Mouse (Mus musculus): ENCODE results near the gene Dhx38.

The Dhx38 gene

GRCm38 (mm10) chr8:109544049-109544448 is 21.6 kb downstream of the Dhx38 start:
- DNase-seq, result no peak

- no peak for DNase-seq
Measured at GRCm38 (mm10) chr8:109542748-109543519, 22.7 kb downstream of the Dhx38 start.

- no peak for DNase-seq
Measured at GRCm38 (mm10) chr8:109542165-109542564, 23.5 kb downstream of the Dhx38 start.

GRCm38 (mm10) chr8:109536703-109537102 is 29.0 kb downstream of the Dhx38 start:
- DNase-seq, result peak; percentile 76

- DNase-seq, result peak; percentile 48
Measured at GRCm38 (mm10) chr8:109535140-109535990, 30.3 kb downstream of the Dhx38 start.

- DNase-seq, result no peak
Measured at GRCm38 (mm10) chr8:109524008-109524407, 41.7 kb downstream of the Dhx38 start.

GRCm38 (mm10) chr8:109505560-109505959 is 60.1 kb downstream of the Dhx38 start:
- no peak for DNase-seq

- no peak for DNase-seq
Measured at GRCm38 (mm10) chr8:109503566-109503965, 62.1 kb downstream of the Dhx38 start.

GRCm38 (mm10) chr8:109499009-109499717 is 66.5 kb downstream of the Dhx38 start:
- DNase-seq, result no peak

All from kidney, adult 9 months (tissue).